Mouse (Mus musculus) embryonic fibroblast, embryonic 13.5 days (primary cell): ENCODE measurements at regions not wholly inside any gene's neighbourhood (a gene's known extent, or its start where the extent isn't known, plus 50 kb on each side); places are given as distances from the start of the nearest gene placed in this dataset.

ENCODE experiments used
- H3K27ac ChIP-seq: 2 replicates; pipeline ENCODE4 v1.5.1; 2012; ENCODE audit warnings: low read length, control low read depth, inconsistent platforms; ENCODE audit not compliant: insufficient read depth
- H3K4me1 ChIP-seq: 2 replicates; pipeline ENCODE4 v1.6.1; 2011; ENCODE audit warnings: low read length; ENCODE audit not compliant: control insufficient read depth, insufficient read depth
- H3K4me3 ChIP-seq: 2 replicates; pipeline ENCODE4 v1.5.1; 2011; ENCODE audit warnings: mild to moderate bottlenecking, control low read depth, low read length; ENCODE audit not compliant: insufficient read depth
- CTCF ChIP-seq: IDR thresholded peaks from 2 replicates; pipeline ENCODE4 v1.5.1; 2011; ENCODE audit warnings: mild to moderate bottlenecking, control low read depth, low read length, moderate library complexity, borderline replicate concordance; ENCODE audit not compliant: insufficient read depth
- POLR2A ChIP-seq: IDR thresholded peaks from 2 replicates; pipeline ENCODE4 v1.6.1; 2011; ENCODE audit warnings: low read depth, mild to moderate bottlenecking, control low read depth, low read length, moderate library complexity

DNA sequence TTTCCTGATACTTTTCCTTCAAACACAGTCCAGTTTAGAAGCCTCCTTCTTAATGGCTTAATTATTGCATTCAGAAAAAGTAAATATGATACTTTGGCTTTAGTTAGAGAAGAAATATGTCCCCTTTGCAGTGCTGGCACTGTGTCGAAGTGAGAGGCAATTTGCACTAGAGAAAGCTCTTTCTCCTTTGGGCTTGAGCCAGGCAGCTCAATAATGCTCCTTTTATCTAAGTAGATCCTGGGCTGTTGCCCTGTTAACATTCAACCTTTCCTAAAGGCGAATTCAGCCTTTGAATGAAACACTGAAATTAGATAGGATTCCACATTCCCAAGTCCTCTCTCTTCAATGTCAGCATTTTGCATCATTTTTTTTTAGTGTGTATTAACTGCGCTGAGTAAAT, 386.5 kb downstream of the Epha4 start:
- no peak for TF ChIP-seq POLR2A
- TF ChIP-seq CTCF: no peak
- Histone ChIP-seq H3K27ac (no peak overlapping the region), H3K4me3 (no peak overlapping the region), H3K4me1 (no peaks in the 10 kb centered on the region)

- H3K4me3 ChIP-seq: no peak overlapping the region
- TF ChIP-seq POLR2A: no peak
- H3K4me1 ChIP-seq: no peaks in the 10 kb centered on the region
- H3K27ac ChIP-seq: no peak overlapping the region
These were observed 377.2 kb downstream of the Epha4 start for GRCm38 (mm10) chr1:77137663-77138062.

- H3K4me1 ChIP-seq: peaks cover 3% of the 10 kb centered on the region; the same call in 1 of the 2 replicates
- TF ChIP-seq POLR2A (no peak), CTCF (no peak)
- no peak overlapping the region for H3K27ac ChIP-seq
- no peak overlapping the region for H3K4me3 ChIP-seq
These were observed 374.0 kb downstream of the Epha4 start for GRCm38 (mm10) chr1:77140906-77141305.

DNA sequence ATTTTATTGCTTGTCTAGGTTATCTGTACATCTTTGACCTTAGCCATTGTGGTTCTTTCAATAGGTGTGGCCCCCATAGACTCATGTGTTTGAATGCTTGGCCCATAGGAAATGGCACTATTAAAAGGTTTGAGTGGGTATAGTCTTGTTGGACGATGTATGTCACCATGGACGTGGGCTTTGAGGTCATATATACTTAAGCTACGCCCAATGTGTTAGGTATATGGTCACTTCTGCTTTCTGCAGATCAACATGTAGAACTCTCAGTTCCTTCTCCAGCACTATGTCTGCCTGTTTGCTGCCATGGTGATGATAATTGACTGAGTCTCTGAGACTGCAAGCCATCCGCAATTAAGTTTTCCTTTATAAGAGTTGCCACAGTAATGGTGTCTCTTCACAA, 366.8 kb downstream of the Epha4 start:
- 0 out of 2 replicates have a peak, but pooled peaks cover under 1% of the 10 kb centered on the region for H3K4me1 ChIP-seq
- no peak overlapping the region for H3K4me3 ChIP-seq
- TF ChIP-seq POLR2A: no peak
- H3K27ac ChIP-seq: no peak overlapping the region

GRCm38 (mm10) chr1:77168316-77168715, 346.6 kb downstream of the Epha4 start:
- no peak for TF ChIP-seq CTCF
- TF ChIP-seq POLR2A: no peak
- Histone ChIP-seq H3K4me1 (no peaks in the 10 kb centered on the region), H3K4me3 (no peak overlapping the region), H3K27ac (no peak overlapping the region)

- Histone ChIP-seq H3K27ac (no peak overlapping the region), H3K4me3 (no peak overlapping the region), H3K4me1 (no peaks in the 10 kb centered on the region)
- TF ChIP-seq POLR2A (no peak), CTCF (no peak)
These were observed 342.4 kb downstream of the Epha4 start for GRCm38 (mm10) chr1:77172463-77172862.

- no peaks in the 10 kb centered on the region for H3K4me1 ChIP-seq
- H3K27ac ChIP-seq: no peak overlapping the region
- H3K4me3 ChIP-seq: no peak overlapping the region
- TF ChIP-seq CTCF: no peak
- no peak for TF ChIP-seq POLR2A
These were observed 340.1 kb downstream of the Epha4 start for GRCm38 (mm10) chr1:77174801-77175200.

GRCm38 (mm10) chr1:77175214-77175613, 339.7 kb downstream of the Epha4 start:
- no peaks in the 10 kb centered on the region for H3K4me1 ChIP-seq
- TF ChIP-seq CTCF: no peak
- TF ChIP-seq POLR2A: no peak
- no peak overlapping the region for H3K4me3 ChIP-seq
- no peak overlapping the region for H3K27ac ChIP-seq

DNA sequence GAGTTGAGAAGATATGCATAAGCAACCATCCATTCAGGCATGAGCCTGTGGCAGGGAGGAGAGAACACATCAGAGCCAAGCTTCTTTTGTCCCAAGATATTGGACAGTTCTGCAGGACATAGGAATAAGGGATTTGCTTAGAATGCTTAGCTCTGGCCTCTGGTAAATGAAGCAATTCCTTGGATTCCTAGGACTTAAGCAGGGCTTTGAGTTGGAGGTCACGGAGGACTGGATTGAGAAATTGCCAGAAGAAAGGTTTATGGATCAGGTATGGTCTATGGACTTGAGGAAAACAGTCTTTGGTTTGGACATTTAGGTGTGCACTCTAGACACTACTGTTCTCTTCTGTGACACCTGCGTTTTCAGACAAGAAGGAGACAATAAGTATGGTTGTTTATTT, 338.4 kb downstream of the Epha4 start:
- TF ChIP-seq POLR2A: no peak
- no peak for TF ChIP-seq CTCF
- Histone ChIP-seq H3K4me3 (no peak overlapping the region), H3K27ac (no peak overlapping the region), H3K4me1 (no peaks in the 10 kb centered on the region)

DNA sequence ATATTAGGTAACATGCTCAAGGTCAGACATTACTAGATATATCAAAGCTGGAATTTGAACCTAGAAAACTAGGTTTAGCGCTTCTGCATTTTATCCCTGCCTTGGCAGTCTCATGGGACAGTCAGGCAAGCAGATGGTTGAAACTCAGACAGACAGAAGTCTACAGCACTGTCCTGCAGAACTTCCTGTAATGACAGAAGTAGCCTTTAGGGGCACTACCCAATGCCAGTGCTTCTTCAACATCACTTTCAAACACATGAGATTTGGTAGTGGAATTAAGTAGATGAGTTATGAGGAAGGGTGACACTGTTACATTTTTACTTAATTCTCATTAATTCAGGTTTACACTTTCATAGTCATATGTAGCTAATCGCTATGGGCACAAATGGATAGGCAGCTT, 330.9 kb downstream of the Epha4 start:
- H3K27ac ChIP-seq: no peak overlapping the region
- TF ChIP-seq POLR2A (no peak), CTCF (no peak)
- no peak overlapping the region for H3K4me3 ChIP-seq
- H3K4me1 ChIP-seq: no peaks in the 10 kb centered on the region

GRCm38 (mm10) chr1:77190141-77190540, 324.7 kb downstream of the Epha4 start:
- H3K4me3 ChIP-seq: no peak overlapping the region
- TF ChIP-seq CTCF: no peak
- TF ChIP-seq POLR2A: no peak
- no peaks in the 10 kb centered on the region for H3K4me1 ChIP-seq
- no peak overlapping the region for H3K27ac ChIP-seq
